Mouse (Mus musculus) midbrain, embryonic 11.5 days (tissue): Measurements from ENCODE around the gene Pde3a. TPM values are rescaled to one million over a fixed set of nuclear protein-coding genes. Genes with fewer than 3 reads are reported as not detected.

Experiments
- ATAC-seq: fragments of 200-750 bp; cut with Nextera tagmentation; 2 replicates; pipeline ENCODE4 v1.8.0; 2017; ENCODE audit warnings: moderate TSS enrichment, moderate library complexity; ENCODE audit not compliant: low FRiP score
- DNase-seq: peaks from one replicate; pipeline ENCODE4 v3.0.0; 2015; ENCODE audit warnings: low spot score; ENCODE audit errors: missing footprints
- H3K27ac ChIP-seq: fragments of 300-500 bp; sonication (generic); 2 replicates; pipeline ENCODE4 v1.5.1; 2014; ENCODE audit warnings: low read depth, low read length
- H3K27me3 ChIP-seq: fragments of 300-500 bp; sonication (generic); 2 replicates; pipeline ENCODE4 v1.6.1; 2014; ENCODE audit warnings: mild to moderate bottlenecking, low read length, moderate library complexity, mixed read lengths; ENCODE audit not compliant: control insufficient read depth, insufficient read depth
- H3K36me3 ChIP-seq: fragments of 300-500 bp; sonication (generic); 2 replicates; pipeline ENCODE4 v1.6.1; 2014; ENCODE audit warnings: mild to moderate bottlenecking, low read length, moderate library complexity, mixed read lengths; ENCODE audit not compliant: control insufficient read depth, insufficient read depth
- H3K4me1 ChIP-seq: fragments of 300-500 bp; sonication (generic); 2 replicates; pipeline ENCODE4 v1.6.1; 2014; ENCODE audit warnings: low read length; ENCODE audit not compliant: control insufficient read depth, insufficient read depth
- H3K4me2 ChIP-seq: fragments of 300-500 bp; sonication (generic); 2 replicates; pipeline ENCODE4 v1.6.1; 2014; ENCODE audit warnings: mild to moderate bottlenecking, moderate library complexity
- H3K4me3 ChIP-seq: fragments of 300-500 bp; sonication (generic); 2 replicates; pipeline ENCODE4 v1.5.1; 2014; ENCODE audit warnings: low read depth, low read length
- H3K9ac ChIP-seq: fragments of 300-500 bp; sonication (generic); 2 replicates; pipeline ENCODE4 v1.6.1; 2014; ENCODE audit warnings: low read length
- H3K9me3 ChIP-seq: fragments of 300-500 bp; sonication (generic); 2 replicates; pipeline ENCODE4 v1.6.1; 2016; ENCODE audit warnings: low read length; ENCODE audit not compliant: control insufficient read depth
- WGBS: fragments of 180-500 bp; shearing (Covaris S2); extraction: QIAGEN DNeasy Blood & Tissue Kit; methylation state at CpG from one replicate; pipeline ENCODE4 v1.1.7; 2014; 5-methylcytosine and 5-hydroxymethylcytosine counted together
- polyA plus RNA-seq: library from polyadenylated mRNA; unstranded; fragments of >200 nt; fragmentation: Nextera tagmentation; extraction: Ambion mirVana; gene quantifications from 2 replicates; pipeline ENCODE4 v1.2.1, GENCODE M21; 2014

The Pde3a gene
- polyA plus RNA-seq, 1 experiment from 2014 or later = 2.1 TPM

DNA sequence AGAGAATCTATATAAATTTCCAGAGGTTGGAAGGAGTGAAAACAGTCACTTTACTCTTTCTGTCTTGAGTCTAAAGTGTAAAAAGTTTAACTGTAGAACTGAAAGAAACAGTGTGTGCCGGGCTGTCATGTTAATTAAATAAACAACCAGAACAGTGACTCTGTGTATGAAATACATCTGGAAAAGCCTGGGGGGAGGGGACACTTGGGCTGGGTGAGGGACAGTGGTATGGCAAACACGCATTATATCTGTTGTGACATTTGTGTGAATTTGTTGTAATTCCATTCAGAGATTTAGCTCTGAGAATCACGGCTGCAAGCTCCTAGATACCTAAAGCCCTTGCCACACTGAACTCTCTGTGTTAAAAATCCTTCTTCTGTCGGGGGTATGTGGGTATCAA lies 5.9 kb downstream of the Pde3a start:
- H3K4me1 ChIP-seq = no peaks in the 10 kb centered on the region; the same call in 1 of the 2 replicates
- no peaks in the 10 kb centered on the region for H3K36me3 ChIP-seq
- peaks cover 13% of the 10 kb centered on the region for H3K27me3 ChIP-seq
- no peak overlapping the region for H3K4me2 ChIP-seq
- DNase-seq (peak; percentile 79), ATAC-seq (no peak)
- no peak overlapping the region for H3K4me3 ChIP-seq
- no peaks in the 10 kb centered on the region for H3K9me3 ChIP-seq
- H3K9ac ChIP-seq = no peak overlapping the region
- no peak overlapping the region for H3K27ac ChIP-seq
- 68% methylated on average over 4 of the region's 4 CpGs for WGBS

DNA sequence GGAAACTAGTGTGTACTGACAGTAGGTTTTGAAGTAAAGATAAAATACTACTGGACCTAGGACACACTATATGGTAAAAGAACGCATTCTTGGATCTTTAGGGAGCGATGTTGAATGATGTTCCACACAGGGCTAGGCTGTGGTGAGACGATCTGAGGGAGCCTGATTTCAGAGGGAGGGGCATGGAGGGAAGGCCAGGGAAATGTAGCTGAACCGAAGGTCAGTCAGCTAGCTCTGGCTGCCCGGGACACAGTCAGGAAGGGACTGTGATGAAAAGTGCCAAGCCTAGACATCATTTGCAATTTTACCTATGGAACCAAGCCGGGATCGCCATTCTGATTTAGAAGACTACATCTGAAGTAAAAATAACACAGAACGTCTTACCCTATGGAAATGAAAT lies 7.8 kb downstream of the Pde3a start:
- no peak overlapping the region for H3K27ac ChIP-seq
- no peaks in the 10 kb centered on the region for H3K36me3 ChIP-seq
- peaks cover 3% of the 10 kb centered on the region for H3K27me3 ChIP-seq
- DNase-seq (no peak), ATAC-seq (no peak)
- H3K4me3 ChIP-seq = no peak overlapping the region
- 75% methylated on average over 8 of the region's 8 CpGs for WGBS
- no peaks in the 10 kb centered on the region for H3K9me3 ChIP-seq
- no peak overlapping the region for H3K9ac ChIP-seq
- no peak overlapping the region for H3K4me2 ChIP-seq
- no peaks in the 10 kb centered on the region for H3K4me1 ChIP-seq

DNA sequence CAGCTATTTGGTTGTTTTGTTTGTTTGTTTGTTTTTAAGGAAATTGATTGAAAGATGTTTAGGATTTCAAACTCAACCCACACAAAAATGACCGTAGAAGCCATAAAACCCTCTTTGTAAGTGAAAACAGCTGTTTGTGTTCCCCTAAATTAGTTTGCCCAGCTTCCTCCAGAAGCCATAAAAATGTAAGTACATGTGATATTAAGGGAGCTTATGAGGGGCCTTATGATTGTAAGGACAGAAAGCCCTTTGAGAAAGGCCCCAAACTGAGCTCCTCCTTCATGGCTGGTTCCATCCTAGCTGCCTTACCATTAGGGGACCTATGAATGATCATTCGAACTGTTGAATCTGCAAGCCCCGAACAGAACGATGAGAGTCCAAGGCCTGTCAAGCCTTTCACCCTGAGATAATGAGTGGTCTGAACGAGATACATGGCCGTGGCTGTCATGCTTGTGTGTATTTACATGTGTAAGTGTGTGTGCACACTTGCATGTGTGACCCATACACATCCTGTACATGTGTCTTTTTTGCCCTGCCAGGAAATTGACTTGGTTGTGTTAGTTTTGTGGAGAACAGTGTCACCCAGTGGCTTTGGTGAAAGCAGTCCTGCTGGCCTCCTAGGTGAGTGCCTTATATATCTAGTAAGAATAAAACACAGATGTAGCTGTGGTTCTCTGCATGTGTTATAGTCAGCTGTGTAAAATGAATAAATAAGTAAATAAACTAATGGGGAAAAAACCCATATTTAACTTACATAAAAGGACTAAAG lies 8.5 kb downstream of the Pde3a start:
- ATAC-seq = no peak

DNA sequence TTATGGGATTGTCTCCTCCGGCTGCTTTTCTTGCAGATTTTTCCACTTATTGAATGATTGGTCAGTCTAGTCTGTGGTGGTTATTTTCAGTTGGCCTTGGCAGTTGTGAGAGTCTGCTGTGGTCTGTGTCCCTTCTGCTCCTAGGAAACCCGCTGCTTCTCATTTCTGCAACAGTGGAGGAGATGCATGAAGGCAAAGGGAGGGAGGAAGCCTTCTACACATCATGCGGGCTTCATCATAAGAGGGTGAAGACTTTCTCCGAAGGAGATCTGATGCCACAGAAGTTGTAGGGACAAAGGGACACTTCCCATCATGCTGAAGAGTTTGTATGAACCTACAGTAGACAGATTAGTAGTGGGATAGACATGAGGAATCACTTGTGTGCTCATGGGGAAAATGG lies 16.2 kb downstream of the Pde3a start:
- ATAC-seq = no peak
- no peaks in the 10 kb centered on the region for H3K4me1 ChIP-seq
- no peak overlapping the region for H3K4me2 ChIP-seq
- WGBS = 93% methylated on average over 4 of the region's 4 CpGs
- no peaks in the 10 kb centered on the region for H3K27me3 ChIP-seq
- no peak overlapping the region for H3K4me3 ChIP-seq
- H3K36me3 ChIP-seq = no peaks in the 10 kb centered on the region
- DNase-seq = no peak
- H3K9me3 ChIP-seq = no peaks in the 10 kb centered on the region
- H3K9ac ChIP-seq = no peak overlapping the region
- no peak overlapping the region for H3K27ac ChIP-seq

More for the DNA sequence above, 8.5 kb downstream of the Pde3a start:
- H3K4me1 ChIP-seq = no peaks in the 10 kb centered on the region
- DNase-seq = no peak
- H3K4me3 ChIP-seq = no peak overlapping the region
- H3K4me2 ChIP-seq = no peak overlapping the region
- H3K27me3 ChIP-seq = peaks cover under 1% of the 10 kb centered on the region
- H3K9me3 ChIP-seq = no peaks in the 10 kb centered on the region
- H3K36me3 ChIP-seq = no peaks in the 10 kb centered on the region
- no peak overlapping the region for H3K9ac ChIP-seq
- 90% methylated on average over 6 of the region's 6 CpGs for whole genome bisulfite sequencing
- no peak overlapping the region for H3K27ac ChIP-seq

DNA sequence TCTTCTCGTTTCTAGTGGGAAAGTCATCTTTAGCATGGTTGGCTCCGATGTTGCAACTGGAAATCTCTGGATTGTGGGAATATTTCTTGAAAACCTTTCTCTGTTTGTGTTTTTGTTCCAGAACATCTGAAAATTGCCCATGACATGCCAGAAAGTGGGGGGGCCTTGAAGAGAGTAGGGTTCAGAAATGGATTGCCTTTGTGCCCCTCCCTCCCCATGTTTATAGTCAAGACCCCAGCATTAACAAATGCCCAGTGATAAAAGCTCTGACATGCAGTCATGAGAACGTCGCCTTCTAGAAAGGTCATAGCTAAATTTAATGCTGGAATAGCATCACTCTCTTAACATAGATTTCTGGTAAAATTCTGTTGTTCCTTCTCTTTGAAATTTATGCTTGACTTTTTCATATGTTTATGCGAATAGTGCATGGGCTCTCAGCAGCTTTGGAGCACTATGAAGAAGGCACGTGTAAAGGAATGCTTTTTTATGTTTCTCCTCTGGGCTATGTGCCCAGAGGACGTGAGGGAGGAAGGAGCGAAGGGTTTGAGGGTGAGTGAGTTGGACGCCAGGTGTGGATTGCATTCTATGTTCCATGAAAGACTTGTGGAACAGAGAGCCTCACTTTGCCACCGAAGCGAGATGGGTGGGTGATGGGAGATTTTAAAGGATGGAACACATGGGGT lies 19.0 kb downstream of the Pde3a start:
- no peak overlapping the region for H3K27ac ChIP-seq
- H3K9ac ChIP-seq = no peak overlapping the region
- H3K4me1 ChIP-seq = no peaks in the 10 kb centered on the region
- no peaks in the 10 kb centered on the region for H3K9me3 ChIP-seq
- ATAC-seq (no peak), DNase-seq (no peak)
- 91% methylated on average over 11 of the region's 11 CpGs for WGBS
- no peak overlapping the region for H3K4me2 ChIP-seq
- H3K27me3 ChIP-seq = no peaks in the 10 kb centered on the region
- H3K4me3 ChIP-seq = no peak overlapping the region
- no peaks in the 10 kb centered on the region for H3K36me3 ChIP-seq

DNA sequence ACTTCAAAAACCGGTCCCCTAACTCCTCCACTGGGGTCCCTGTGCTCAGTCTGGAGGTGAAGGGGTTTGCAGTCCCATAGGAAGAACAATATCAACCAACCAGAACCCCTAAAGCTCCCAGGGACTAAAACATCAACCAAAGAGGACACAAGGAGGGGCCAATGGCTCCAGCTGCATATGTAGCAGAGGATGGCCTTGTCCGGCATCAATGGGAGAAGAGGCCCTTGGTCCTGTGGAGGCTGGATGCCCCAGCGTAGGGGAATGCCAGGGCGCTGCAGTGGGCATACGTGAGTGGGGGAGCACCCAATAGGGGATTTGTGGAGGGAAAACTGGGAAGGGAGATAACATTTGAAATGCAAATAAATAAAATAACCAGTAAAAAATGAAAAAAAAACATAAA lies 19.8 kb downstream of the Pde3a start:
- DNase-seq = no peak
- 91% methylated on average over 5 of the region's 5 CpGs for WGBS
- no peaks in the 10 kb centered on the region for H3K4me1 ChIP-seq
- no peak overlapping the region for H3K4me3 ChIP-seq
- H3K9me3 ChIP-seq = no peaks in the 10 kb centered on the region
- ATAC-seq = no peak
- no peak overlapping the region for H3K27ac ChIP-seq
- H3K4me2 ChIP-seq = no peak overlapping the region
- no peaks in the 10 kb centered on the region for H3K36me3 ChIP-seq
- no peaks in the 10 kb centered on the region for H3K27me3 ChIP-seq
- no peak overlapping the region for H3K9ac ChIP-seq

DNA sequence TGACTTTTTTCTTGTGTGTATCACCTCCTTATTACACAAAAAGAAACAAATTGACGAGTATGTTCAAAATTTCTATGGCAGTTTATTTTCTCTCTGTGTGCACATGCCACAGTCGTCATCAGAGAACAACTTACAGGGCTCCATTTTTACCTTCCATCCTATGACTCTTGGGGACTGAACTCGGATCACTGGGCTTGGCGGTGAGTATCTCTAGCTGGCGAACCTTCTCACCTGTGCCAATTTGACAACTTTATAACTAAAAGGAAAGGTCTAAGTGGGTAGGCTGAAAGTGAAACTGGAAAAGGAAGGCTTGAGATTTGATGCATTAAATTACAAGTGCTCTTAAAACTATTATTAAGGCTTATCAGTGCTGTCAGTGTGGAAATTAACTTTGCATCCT lies 22.1 kb downstream of the Pde3a start:
- no peak for ATAC-seq
- no peak for DNase-seq

DNA sequence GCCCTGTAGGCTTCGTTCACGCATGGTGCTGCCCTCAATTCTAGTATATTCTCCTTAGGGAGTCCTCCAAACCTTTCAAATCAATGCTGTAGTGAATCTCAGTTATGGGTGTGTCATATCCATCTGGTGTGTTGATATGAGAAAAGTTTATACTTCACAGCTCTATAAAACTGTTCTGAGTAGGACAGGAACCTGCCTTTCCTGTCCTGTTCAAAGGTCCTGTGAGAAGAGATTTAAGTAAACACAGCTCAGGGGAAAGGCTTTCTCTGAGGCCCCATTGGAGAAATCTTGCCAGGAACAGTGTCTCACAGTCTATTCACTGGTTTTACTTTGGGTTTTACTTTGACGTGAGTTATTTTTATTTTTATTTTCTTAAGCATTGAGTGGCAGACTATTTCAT lies 22.5 kb downstream of the Pde3a start:
- H3K4me2 ChIP-seq = no peak overlapping the region
- WGBS = 90% methylated on average over 3 of the region's 3 CpGs
- no peak overlapping the region for H3K27ac ChIP-seq

More for the DNA sequence above, 22.1 kb downstream of the Pde3a start:
- no peaks in the 10 kb centered on the region for H3K4me1 ChIP-seq
- no peaks in the 10 kb centered on the region for H3K36me3 ChIP-seq
- H3K4me2 ChIP-seq = no peak overlapping the region
- H3K9me3 ChIP-seq = no peaks in the 10 kb centered on the region
- no peak overlapping the region for H3K9ac ChIP-seq
- H3K27ac ChIP-seq = no peak overlapping the region
- WGBS = 92% methylated on average over 5 of the region's 5 CpGs
- H3K27me3 ChIP-seq = no peaks in the 10 kb centered on the region
- no peak overlapping the region for H3K4me3 ChIP-seq

DNA sequence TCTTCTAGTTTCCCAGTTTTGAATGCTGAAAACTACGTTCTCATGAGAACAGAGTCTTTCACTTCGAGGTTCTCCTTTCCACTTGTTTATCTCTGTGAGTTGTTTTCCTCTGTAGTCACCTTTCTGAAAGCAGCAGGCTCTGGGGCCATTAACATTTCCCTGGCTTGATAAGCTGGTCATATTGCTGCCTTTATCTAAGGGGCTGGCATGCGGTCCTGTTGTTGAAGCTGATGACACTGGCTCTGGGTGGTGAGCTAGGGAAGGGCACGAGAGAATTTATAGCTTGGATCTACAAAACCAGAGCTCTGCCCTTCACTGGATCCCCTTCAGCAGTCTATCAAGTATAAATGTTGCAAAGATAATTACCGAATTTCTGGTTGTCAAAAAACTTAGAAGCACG lies 24.6 kb downstream of the Pde3a start:
- Histone ChIP-seq H3K4me3 (no peak overlapping the region), H3K9ac (no peak overlapping the region), H3K27me3 (no peaks in the 10 kb centered on the region), H3K27ac (no peak overlapping the region), H3K36me3 (no peaks in the 10 kb centered on the region), H3K9me3 (no peaks in the 10 kb centered on the region), H3K4me2 (no peak overlapping the region), H3K4me1 (no peaks in the 10 kb centered on the region)
- 87% methylated on average over 6 of the region's 6 CpGs for WGBS
- ATAC-seq (no peak), DNase-seq (no peak)

More for the DNA sequence above, 22.5 kb downstream of the Pde3a start:
- ATAC-seq = no peak
- Histone ChIP-seq H3K27me3 (no peaks in the 10 kb centered on the region), H3K36me3 (no peaks in the 10 kb centered on the region), H3K9me3 (no peaks in the 10 kb centered on the region), H3K4me3 (no peak overlapping the region), H3K9ac (no peak overlapping the region), H3K4me1 (no peaks in the 10 kb centered on the region)
- no peak for DNase-seq
